Mouse (Mus musculus) embryo, embryonic 9.5 days (tissue): ENCODE measurements around the gene Ulk4.
"Not testable (repeated sequence)": the region's sequence is repeated elsewhere in the genome, so short reads cannot be mapped to it uniquely, and the experiment has no call there.

ENCODE experiments used
- DNase-seq: peaks from one replicate; pipeline ENCODE4 v3.0.0-alpha.2; 2017; ENCODE audit errors: extremely low spot score

Gene Ulk4

GRCm38 (mm10) chr9:121253983-121254382, 23.0 kb downstream of the Ulk4 start:
- DNase-seq = no peak

GRCm38 (mm10) chr9:121250854-121251253, 26.1 kb downstream of the Ulk4 start:
- no peak for DNase-seq

- no peak for DNase-seq
These were observed 27.2 kb downstream of the Ulk4 start for GRCm38 (mm10) chr9:121249805-121250204.

GRCm38 (mm10) chr9:121247956-121248775, 28.8 kb downstream of the Ulk4 start:
- peak; percentile 80 for DNase-seq

- no peak for DNase-seq
These were observed 29.9 kb downstream of the Ulk4 start for GRCm38 (mm10) chr9:121247047-121247446.

- DNase-seq = no peak
These were observed 34.7 kb downstream of the Ulk4 start for GRCm38 (mm10) chr9:121242331-121242730.

GRCm38 (mm10) chr9:121241806-121242205, 35.2 kb downstream of the Ulk4 start:
- no peak for DNase-seq

GRCm38 (mm10) chr9:121241366-121241765, 35.6 kb downstream of the Ulk4 start:
- no peak for DNase-seq

GRCm38 (mm10) chr9:121240242-121240641, 36.8 kb downstream of the Ulk4 start:
- peak; percentile 53 for DNase-seq

- DNase-seq = no peak
These were observed 37.4 kb downstream of the Ulk4 start for GRCm38 (mm10) chr9:121239571-121239970.

- DNase-seq = no peak
These were observed 58.4 kb downstream of the Ulk4 start for GRCm38 (mm10) chr9:121218636-121219035.

- DNase-seq = no peak
These were observed 58.8 kb downstream of the Ulk4 start for GRCm38 (mm10) chr9:121218230-121218629.

GRCm38 (mm10) chr9:121217742-121218141, 59.3 kb downstream of the Ulk4 start:
- no peak for DNase-seq

GRCm38 (mm10) chr9:121216536-121217320, 60.3 kb downstream of the Ulk4 start:
- DNase-seq = no peak

GRCm38 (mm10) chr9:121215349-121216000, 61.5 kb downstream of the Ulk4 start:
- DNase-seq = peak; percentile 76

- no peak for DNase-seq
These were observed 64.7 kb downstream of the Ulk4 start for GRCm38 (mm10) chr9:121212322-121212721.

- DNase-seq = no peak
These were observed 72.0 kb downstream of the Ulk4 start for GRCm38 (mm10) chr9:121205046-121205445.

- no peak for DNase-seq
These were observed 72.7 kb downstream of the Ulk4 start for GRCm38 (mm10) chr9:121204149-121204800.

- DNase-seq = no peak
These were observed 73.3 kb downstream of the Ulk4 start for GRCm38 (mm10) chr9:121203686-121204085.

GRCm38 (mm10) chr9:121199146-121199685, 77.8 kb downstream of the Ulk4 start:
- DNase-seq = not testable (repeated sequence)

- DNase-seq = no peak
These were observed 80.5 kb downstream of the Ulk4 start for GRCm38 (mm10) chr9:121196473-121196872.

- DNase-seq = no peak
These were observed 81.9 kb downstream of the Ulk4 start for GRCm38 (mm10) chr9:121195106-121195505.
